Mouse (Mus musculus): ENCODE data around the gene Prok1. TPM values are rescaled to one million over a fixed set of nuclear protein-coding genes. Genes with fewer than 3 reads are reported as not detected.

The Prok1 gene
- total RNA-seq, 1 experiment from 2014 or later = not detected

- ATAC-seq (replicated peaks; ENCODE audit: insufficient number of reproducible peaks, low FRiP score, low TSS enrichment, poor library complexity, severe bottlenecking) = no peak
These were observed 33.5 kb downstream of the Prok1 start for GRCm38 (mm10) chr3:107205994-107206393.

DNA sequence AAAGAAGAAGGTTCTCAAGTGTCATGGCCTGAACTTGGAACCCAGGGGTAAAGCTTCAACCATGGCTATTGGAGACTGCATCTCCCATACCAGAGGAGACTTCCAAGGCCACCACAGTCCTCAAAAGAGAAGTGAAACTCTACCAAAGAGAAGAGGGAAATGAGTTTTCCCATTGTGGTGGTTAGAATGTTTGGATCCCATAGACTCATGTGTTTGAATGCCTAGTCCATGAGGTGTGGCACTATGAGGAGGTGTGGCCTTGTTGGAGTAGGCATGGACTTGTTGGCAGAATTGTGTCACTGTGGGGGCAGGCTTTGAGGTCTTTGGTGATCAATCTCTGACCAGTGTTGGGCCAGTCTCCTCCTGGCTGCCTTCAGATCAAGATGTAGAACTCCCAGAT is 34.3 kb downstream of the Prok1 start:
- ATAC-seq (replicated peaks; ENCODE audit: insufficient number of reproducible peaks, low FRiP score, low TSS enrichment, poor library complexity, severe bottlenecking) = no peak

GRCm38 (mm10) chr3:107204413-107204812 is 35.1 kb downstream of the Prok1 start:
- no peak for ATAC-seq (replicated peaks; ENCODE audit: insufficient number of reproducible peaks, low FRiP score, low TSS enrichment, poor library complexity, severe bottlenecking)

- ATAC-seq (replicated peaks; ENCODE audit: insufficient number of reproducible peaks, low FRiP score, low TSS enrichment, poor library complexity, severe bottlenecking) = no peak
These were observed 38.0 kb downstream of the Prok1 start for GRCm38 (mm10) chr3:107201310-107202180.

GRCm38 (mm10) chr3:107188226-107188899 is 51.1 kb downstream of the Prok1 start:
- no peak for ATAC-seq (replicated peaks; ENCODE audit: insufficient number of reproducible peaks, low FRiP score, low TSS enrichment, poor library complexity, severe bottlenecking)

GRCm38 (mm10) chr3:107187022-107187421 is 52.5 kb downstream of the Prok1 start:
- ATAC-seq (replicated peaks; ENCODE audit: insufficient number of reproducible peaks, low FRiP score, low TSS enrichment, poor library complexity, severe bottlenecking) = no peak

- no peak for ATAC-seq (replicated peaks; ENCODE audit: insufficient number of reproducible peaks, low FRiP score, low TSS enrichment, poor library complexity, severe bottlenecking)
These were observed 53.9 kb downstream of the Prok1 start for GRCm38 (mm10) chr3:107185597-107185996.

DNA sequence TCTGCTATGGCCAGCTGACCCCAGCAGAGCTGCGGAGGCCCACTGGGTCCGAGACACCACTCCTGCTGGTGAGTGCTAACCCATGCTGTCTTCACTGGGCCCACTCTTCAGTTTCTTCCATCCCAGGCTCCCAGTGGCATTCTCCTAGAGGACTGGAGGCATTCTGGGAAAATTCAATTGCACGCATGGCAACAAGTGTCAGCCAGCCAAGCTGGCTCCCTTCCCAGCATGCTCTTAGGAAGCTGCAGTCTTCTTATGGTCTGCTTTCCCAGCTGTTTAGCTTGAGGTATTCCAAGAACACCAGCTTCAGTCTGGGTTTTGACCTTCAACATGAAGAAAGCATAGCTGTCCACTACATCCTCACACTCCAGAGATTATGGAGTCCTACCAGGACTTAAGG is 56.3 kb downstream of the Prok1 start:
- ATAC-seq (replicated peaks; ENCODE audit: insufficient number of reproducible peaks, low FRiP score, low TSS enrichment, poor library complexity, severe bottlenecking) = no peak

Other genes starting within 250 kb of the Prok1 start
- 5.3 to 23.6 TPM (median 8.3 TPM) in 3 replicates for gene Kcna3, start 203.5 kb downstream of the Prok1 start, total RNA-seq (2017)
- gene Kcna2, start 138.6 kb downstream of the Prok1 start, total RNA-seq (2017) = 0.10 TPM in 1 of 3 replicates, not detected in the others
- gene Kcna10, start 56.7 kb downstream of the Prok1 start, total RNA-seq (2017) = not detected in 3 replicates
- gene Cym, start 18.0 kb downstream of the Prok1 start, total RNA-seq (2017) = 3.7 to 7.2 TPM in 2 of 3 replicates, not detected in the other
- not detected in 3 replicates for gene A630076J17Rik, start 9.1 kb downstream of the Prok1 start, total RNA-seq (2017)
- 53.9 to 104 TPM (median 75.6 TPM) in 3 replicates for gene Lamtor5, start 39.2 kb upstream of the Prok1 start, total RNA-seq (2017)
- gene Slc16a4, start 51.5 kb upstream of the Prok1 start, total RNA-seq (2017) = 0.67 to 1.1 TPM (median 0.96 TPM) in 3 replicates
- gene Rbm15, start 94.0 kb upstream of the Prok1 start, total RNA-seq (2017) = 22.2 to 45.8 TPM (median 22.5 TPM) in 3 replicates
- gene Kcnc4, start 219.8 kb upstream of the Prok1 start, total RNA-seq (2017) = not detected in 3 replicates

Data from monocyte, adult 5-6 weeks (primary cell).